Mouse (Mus musculus) myocyte (in vitro differentiated cells): ENCODE measurements around the gene Tmppe.

Source experiments
- E2F4 ChIP-seq: IDR thresholded peaks from one replicate; pipeline ENCODE4 v1.6.1; 2011; ENCODE audit warnings: mild to moderate bottlenecking, control low read depth, moderate library complexity; ENCODE audit not compliant: insufficient read depth
- MAX ChIP-seq: IDR thresholded peaks from one replicate; pipeline ENCODE4 v1.6.1; 2011; ENCODE audit warnings: low read depth, mild to moderate bottlenecking, control low read depth
- MYOD1 ChIP-seq, 3 experiments: IDR thresholded peaks; one replicate each; pipeline ENCODE4 v1.6.1; 2011; ENCODE audit warnings: control low read depth in 2 of 3, low read depth in 2 of 3, mild to moderate bottlenecking in 2 of 3, moderate library complexity in 1 of 3; ENCODE audit not compliant: insufficient read length in 2 of 3, control insufficient read depth in 1 of 3
- MYOG ChIP-seq, 3 experiments: IDR thresholded peaks; one replicate each; pipeline ENCODE4 v1.6.1; 2011; ENCODE audit warnings: control low read depth in 2 of 3, low read depth in 2 of 3, mild to moderate bottlenecking in 2 of 3; ENCODE audit not compliant: insufficient read length in 2 of 3, control insufficient read depth in 1 of 3, insufficient read depth in 1 of 3
- POLR2A ChIP-seq: IDR thresholded peaks from one replicate; pipeline ENCODE4 v1.6.1; 2011; ENCODE audit warnings: low read depth, mild to moderate bottlenecking, control low read depth, moderate library complexity; ENCODE audit not compliant: insufficient read length
- POLR2AphosphoS2 ChIP-seq: IDR thresholded peaks from one replicate; pipeline ENCODE4 v1.6.1; 2011; ENCODE audit warnings: low read depth, control low read depth; ENCODE audit not compliant: insufficient read length
- SRF ChIP-seq: IDR thresholded peaks from one replicate; pipeline ENCODE4 v1.6.1; 2011; ENCODE audit warnings: low read depth; ENCODE audit not compliant: control insufficient read depth, insufficient read length
- TCF12 ChIP-seq: IDR thresholded peaks from one replicate; pipeline ENCODE4 v1.6.1; 2011; ENCODE audit warnings: mild to moderate bottlenecking, control low read depth; ENCODE audit not compliant: poor library complexity, insufficient read depth, severe bottlenecking
- USF1 ChIP-seq: IDR thresholded peaks from one replicate; pipeline ENCODE4 v1.6.1; 2011; ENCODE audit warnings: low read depth, mild to moderate bottlenecking, control low read depth, moderate library complexity

DNA sequence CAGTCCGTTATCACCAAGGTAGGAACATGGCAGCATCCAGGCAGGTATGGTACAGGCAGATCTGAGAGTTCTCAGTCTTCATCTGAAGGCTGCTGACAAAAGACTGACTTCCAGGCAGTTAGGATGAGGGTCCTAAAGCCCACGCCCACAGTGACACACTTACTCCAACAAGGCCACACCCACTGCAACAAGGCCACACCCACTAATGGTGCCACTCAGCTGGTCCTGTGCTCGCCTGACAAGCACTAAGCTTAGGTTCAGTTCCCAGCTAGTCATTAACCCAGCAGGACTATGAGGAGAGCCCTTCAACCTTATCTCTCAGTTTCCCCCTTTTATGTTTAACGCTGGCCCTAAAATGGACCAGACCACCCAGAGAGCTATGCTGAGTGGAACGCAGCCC lies 47.8 kb downstream of the Tmppe start:
- TF ChIP-seq POLR2A: no peak
- TF ChIP-seq POLR2AphosphoS2: no peak
- no peak for TF ChIP-seq USF1
- TF ChIP-seq MYOG (IDR thresholded peaks at IDR 0.05; ENCODE audit: control insufficient read depth in 1 of 3, insufficient read depth in 1 of 3, insufficient read length in 2 of 3, low read depth in 2 of 3): no peak
- no peak for TF ChIP-seq SRF
- TF ChIP-seq MYOD1 (IDR thresholded peaks at IDR 0.05; ENCODE audit: control insufficient read depth in 1 of 3, insufficient read length in 2 of 3, low read depth in 2 of 3): no peak
- TF ChIP-seq E2F4: no peak
- no peak for TF ChIP-seq TCF12
- TF ChIP-seq MAX: no peak
